Mouse (Mus musculus) small intestine, adult 2 months (tissue): ENCODE data around the gene Tceanc.

Experiments
- CTCF ChIP-seq: fragments of 200-500 bp; IDR thresholded peaks from 2 replicates; pipeline ENCODE4 v1.5.1; 2012; ENCODE audit warnings: low read depth, mild to moderate bottlenecking, control low read depth, inconsistent platforms, low read length, moderate library complexity, mixed read lengths; ENCODE audit not compliant: insufficient replicate concordance, insufficient read length; ENCODE audit errors: extremely low read depth
- POLR2A ChIP-seq: fragments of 200-500 bp; IDR thresholded peaks from 2 replicates; pipeline ENCODE4 v1.6.1; 2012; ENCODE audit warnings: low read depth, mild to moderate bottlenecking, control low read depth, inconsistent platforms, low read length, moderate library complexity

DNA sequence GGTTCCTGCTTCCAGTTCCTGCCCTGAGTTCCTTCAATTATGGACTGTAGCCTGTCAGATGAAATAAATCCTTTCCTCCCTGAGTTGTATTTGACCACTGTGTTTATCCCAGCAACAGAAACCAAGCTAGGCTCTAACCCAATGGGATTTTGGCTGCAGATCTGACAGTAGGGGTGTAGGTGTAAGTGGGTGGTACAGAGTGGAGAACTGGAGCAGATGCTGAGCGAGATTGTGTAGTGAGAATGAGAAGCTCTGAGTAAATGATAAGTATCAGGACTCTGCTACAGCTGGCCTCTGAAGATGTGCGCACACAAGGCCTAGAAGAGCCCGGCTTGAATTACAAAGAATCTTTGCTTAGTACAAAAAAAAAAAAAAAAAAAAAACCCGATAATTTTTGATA, 6.3 kb downstream of the Tceanc start:
- no peak for TF ChIP-seq CTCF
- TF ChIP-seq POLR2A = no peak
